Mouse (Mus musculus): ENCODE measurements around the gene Kifc5b. TPM values are rescaled to one million over a fixed set of nuclear protein-coding genes. Genes with fewer than 3 reads are reported as not detected.

Gene Kifc5b
- polyA plus RNA-seq, 1 experiment, result 26.0 TPM

DNA sequence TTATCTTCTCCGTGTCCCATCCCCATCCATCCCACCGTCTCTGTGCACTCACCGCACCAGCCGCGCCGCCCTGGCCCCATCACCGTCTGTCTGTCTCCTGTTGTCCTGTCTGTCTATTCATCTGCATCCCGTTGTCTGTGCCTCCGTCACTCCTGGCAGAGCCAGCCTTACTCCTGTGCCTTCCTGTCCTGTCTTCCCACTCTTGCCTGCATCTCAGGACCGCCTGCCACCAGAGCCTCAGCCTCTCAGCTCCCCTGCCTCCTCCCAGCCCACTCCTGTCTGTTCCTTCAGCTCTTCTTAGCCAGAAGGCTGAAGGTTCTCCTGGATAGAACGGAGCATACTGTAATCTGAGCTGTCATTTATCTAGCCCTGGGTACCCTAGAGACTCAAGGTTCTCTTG, 50.1 kb downstream of the Kifc5b start:
- Histone ChIP-seq H3K4me1 (replicated peaks; ENCODE audit: control insufficient read depth, insufficient read depth, low read length) (peaks cover 11% of the 10 kb centered on the region; the same call in 1 of the 2 replicates), H3K27ac (ENCODE audit: control insufficient read depth, insufficient read depth, low read length) (no peak overlapping the region), H3K27me3 (ENCODE audit: control insufficient read depth, insufficient read depth, low read length) (no peaks in the 10 kb centered on the region), H3K36me3 (ENCODE audit: control insufficient read depth, insufficient read depth, low read length) (no peaks in the 10 kb centered on the region), H3K4me3 (ENCODE audit: control insufficient read depth, insufficient read depth, low read length) (no peak overlapping the region)
- no peak for TF ChIP-seq CTCF (IDR thresholded peaks at IDR 0.05; ENCODE audit: borderline replicate concordance, control insufficient read depth, extremely low read depth, insufficient read depth, low read length, poor library complexity)
- no peak for TF ChIP-seq POLR2A (IDR thresholded peaks at IDR 0.05; ENCODE audit: control insufficient read depth, extremely low read depth, insufficient read depth, low read length, poor library complexity)
- 96% methylated on average over 11 of the region's 11 CpGs for WGBS
- DNase-seq, result no peak

DNA sequence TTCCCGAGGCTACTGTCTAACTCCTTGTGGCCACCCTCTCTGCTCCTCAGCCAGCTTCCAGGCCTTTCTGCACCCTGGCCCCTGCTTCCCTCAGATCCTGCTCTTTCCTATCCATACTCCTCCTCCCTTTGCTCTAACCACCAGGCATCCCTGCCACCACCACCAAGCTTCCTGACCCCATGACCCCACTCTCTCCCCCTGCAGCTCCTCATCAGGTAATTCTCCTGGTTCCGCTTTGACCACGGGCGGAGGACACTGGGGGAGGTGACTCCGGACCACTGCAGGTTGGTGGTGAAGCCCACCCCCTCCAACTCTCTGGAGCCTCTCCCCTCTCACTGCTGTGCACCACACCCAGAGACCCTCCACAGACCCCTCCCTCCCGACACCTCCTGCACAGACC, 50.6 kb downstream of the Kifc5b start:
- 96% methylated on average over 6 of the region's 6 CpGs for WGBS
- no peaks in the 10 kb centered on the region for H3K36me3 ChIP-seq (ENCODE audit: control insufficient read depth, insufficient read depth, low read length)

GRCm38 (mm10) chr17:26968200-26968611, 51.3 kb downstream of the Kifc5b start:
- no peak overlapping the region for H3K4me3 ChIP-seq (ENCODE audit: control insufficient read depth, insufficient read depth, low read length)

More for the DNA sequence above, 50.6 kb downstream of the Kifc5b start:
- TF ChIP-seq CTCF (IDR thresholded peaks at IDR 0.05; ENCODE audit: borderline replicate concordance, control insufficient read depth, extremely low read depth, insufficient read depth, low read length, poor library complexity) (no peak), POLR2A (IDR thresholded peaks at IDR 0.05; ENCODE audit: control insufficient read depth, extremely low read depth, insufficient read depth, low read length, poor library complexity) (no peak)
- no peak overlapping the region for H3K27ac ChIP-seq (ENCODE audit: control insufficient read depth, insufficient read depth, low read length)
- no peaks in the 10 kb centered on the region for H3K27me3 ChIP-seq (ENCODE audit: control insufficient read depth, insufficient read depth, low read length)
- no peak overlapping the region for H3K4me3 ChIP-seq (ENCODE audit: control insufficient read depth, insufficient read depth, low read length)
- H3K4me1 ChIP-seq (replicated peaks; ENCODE audit: control insufficient read depth, insufficient read depth, low read length), result peaks cover 15% of the 10 kb centered on the region; the same call in 1 of the 2 replicates
- DNase-seq, result no peak

DNA sequence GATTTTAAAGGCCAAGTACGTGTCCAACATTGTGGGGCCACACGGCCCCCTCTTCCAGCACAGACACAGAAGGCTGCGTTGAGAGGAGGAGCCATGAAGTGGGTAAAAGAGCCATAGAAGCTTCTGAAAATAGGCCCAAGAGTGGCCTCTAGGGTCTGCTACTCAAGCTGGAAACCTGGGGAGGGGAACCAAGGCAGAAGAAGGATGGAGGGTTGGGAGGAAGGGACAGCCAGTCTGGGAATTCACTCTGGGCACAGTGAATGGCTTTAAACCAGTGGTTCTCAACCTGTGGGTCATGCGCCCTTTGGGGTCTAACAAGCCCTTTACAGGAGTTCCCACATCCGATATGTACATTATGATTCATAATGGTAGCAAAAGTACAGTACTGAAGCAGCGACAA, 52.4 kb downstream of the Kifc5b start:
- no peaks in the 10 kb centered on the region for H3K27me3 ChIP-seq (ENCODE audit: control insufficient read depth, insufficient read depth, low read length)
- no peak overlapping the region for H3K27ac ChIP-seq (ENCODE audit: control insufficient read depth, insufficient read depth, low read length)
- TF ChIP-seq POLR2A (IDR thresholded peaks at IDR 0.05; ENCODE audit: control insufficient read depth, extremely low read depth, insufficient read depth, low read length, poor library complexity) (no peak), CTCF (IDR thresholded peaks at IDR 0.05; ENCODE audit: borderline replicate concordance, control insufficient read depth, extremely low read depth, insufficient read depth, low read length, poor library complexity) (no peak)
- DNase-seq, result no peak
- H3K4me1 ChIP-seq (replicated peaks; ENCODE audit: control insufficient read depth, insufficient read depth, low read length), result peaks cover 22% of the 10 kb centered on the region
- H3K4me3 ChIP-seq (ENCODE audit: control insufficient read depth, insufficient read depth, low read length), result no peak overlapping the region
- WGBS, result 96% methylated on average over 6 of the region's 6 CpGs
- H3K36me3 ChIP-seq (ENCODE audit: control insufficient read depth, insufficient read depth, low read length), result no peaks in the 10 kb centered on the region

More at GRCm38 (mm10) chr17:26968200-26968611, 51.3 kb downstream of the Kifc5b start:
- DNase-seq, result no peak
- peaks cover 15% of the 10 kb centered on the region; the same call in 1 of the 2 replicates for H3K4me1 ChIP-seq (replicated peaks; ENCODE audit: control insufficient read depth, insufficient read depth, low read length)
- no peak for TF ChIP-seq CTCF (IDR thresholded peaks at IDR 0.05; ENCODE audit: borderline replicate concordance, control insufficient read depth, extremely low read depth, insufficient read depth, low read length, poor library complexity)
- no peak for TF ChIP-seq POLR2A (IDR thresholded peaks at IDR 0.05; ENCODE audit: control insufficient read depth, extremely low read depth, insufficient read depth, low read length, poor library complexity)
- H3K27ac ChIP-seq (ENCODE audit: control insufficient read depth, insufficient read depth, low read length), result no peak overlapping the region
- no peaks in the 10 kb centered on the region for H3K36me3 ChIP-seq (ENCODE audit: control insufficient read depth, insufficient read depth, low read length)
- WGBS, result 96% methylated on average over 6 of the region's 6 CpGs
- no peaks in the 10 kb centered on the region for H3K27me3 ChIP-seq (ENCODE audit: control insufficient read depth, insufficient read depth, low read length)

GRCm38 (mm10) chr17:26970221-26970620, 53.3 kb downstream of the Kifc5b start:
- DNase-seq, result no peak
- Histone ChIP-seq H3K27me3 (ENCODE audit: control insufficient read depth, insufficient read depth, low read length) (no peaks in the 10 kb centered on the region), H3K36me3 (ENCODE audit: control insufficient read depth, insufficient read depth, low read length) (0 out of 2 replicates have a peak, but pooled peaks cover 5% of the 10 kb centered on the region), H3K27ac (ENCODE audit: control insufficient read depth, insufficient read depth, low read length) (no peak overlapping the region), H3K4me1 (replicated peaks; ENCODE audit: control insufficient read depth, insufficient read depth, low read length) (peaks cover 28% of the 10 kb centered on the region), H3K4me3 (ENCODE audit: control insufficient read depth, insufficient read depth, low read length) (no peak overlapping the region)
- TF ChIP-seq CTCF (IDR thresholded peaks at IDR 0.05; ENCODE audit: borderline replicate concordance, control insufficient read depth, extremely low read depth, insufficient read depth, low read length, poor library complexity) (no peak), POLR2A (IDR thresholded peaks at IDR 0.05; ENCODE audit: control insufficient read depth, extremely low read depth, insufficient read depth, low read length, poor library complexity) (no peak)
- 46% methylated on average over 11 of the region's 12 CpGs for WGBS

- Histone ChIP-seq H3K27me3 (ENCODE audit: control insufficient read depth, insufficient read depth, low read length) (no peaks in the 10 kb centered on the region), H3K4me1 (replicated peaks; ENCODE audit: control insufficient read depth, insufficient read depth, low read length) (peaks cover 33% of the 10 kb centered on the region), H3K27ac (ENCODE audit: control insufficient read depth, insufficient read depth, low read length) (no peak overlapping the region), H3K4me3 (ENCODE audit: control insufficient read depth, insufficient read depth, low read length) (no peak overlapping the region), H3K36me3 (ENCODE audit: control insufficient read depth, insufficient read depth, low read length) (0 out of 2 replicates have a peak, but pooled peaks cover 5% of the 10 kb centered on the region)
- TF ChIP-seq CTCF (IDR thresholded peaks at IDR 0.05; ENCODE audit: borderline replicate concordance, control insufficient read depth, extremely low read depth, insufficient read depth, low read length, poor library complexity) (no peak), POLR2A (IDR thresholded peaks at IDR 0.05; ENCODE audit: control insufficient read depth, extremely low read depth, insufficient read depth, low read length, poor library complexity) (no peak)
- 88% methylated on average over 8 of the region's 8 CpGs for WGBS
- DNase-seq, result no peak
Measured at GRCm38 (mm10) chr17:26971247-26971905, 54.5 kb downstream of the Kifc5b start.
